Mouse (Mus musculus) CD8-positive naive resting alpha-beta T cell, adult 57 days (primary cell): ENCODE measurements around the gene Slc2a13. TPM values are rescaled to one million over a fixed set of nuclear protein-coding genes. Genes with fewer than 3 reads are reported as not detected.

Source experiments
- total RNA-seq: library from RNA; stranded (reverse); gene quantifications from one replicate; pipeline ENCODE4 v1.2.4, GENCODE M21; 2023

The Slc2a13 gene
- 0.40 TPM for total RNA-seq

DNA sequence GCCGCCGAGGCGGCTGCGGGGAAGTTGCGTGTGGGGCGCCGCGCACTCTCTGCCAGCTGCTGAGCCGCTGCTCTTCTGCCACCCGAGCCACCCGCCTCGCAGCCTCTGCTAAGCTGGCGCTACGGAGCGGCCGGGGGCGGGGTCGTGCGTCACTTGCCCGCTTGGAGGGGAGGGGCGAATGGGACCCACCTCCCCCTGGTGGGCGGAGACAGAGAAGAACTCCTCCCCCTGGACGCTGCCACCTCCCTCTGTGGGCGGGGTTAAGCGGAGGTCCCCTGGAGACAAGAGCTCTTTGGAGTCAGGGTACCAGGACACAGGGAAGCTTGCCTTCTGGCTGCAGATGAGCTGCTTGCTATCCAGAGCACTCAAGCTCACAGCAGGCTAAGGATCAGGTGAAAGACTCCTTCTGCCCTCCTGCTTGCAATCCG lies at the start of gene Slc2a13:
Gene Slc2a13, minus strand, starts transcription at position 151 of the 428 bp plus-strand sequence.

Other genes starting within 250 kb of the Slc2a13 start
- 16.6 TPM for gene Lrrk2, start 99.9 kb upstream of the Slc2a13 start, total RNA-seq